Mouse (Mus musculus) lung, embryonic 14.5 days (tissue): ENCODE measurements at regions not wholly inside any gene's neighbourhood (a gene's known extent, or its start where the extent isn't known, plus 50 kb on each side); places are given as distances from the start of the nearest gene placed in this dataset.

Experiments used
- ATAC-seq: fragments of 200-750 bp; cut with Nextera tagmentation; 2 replicates; pipeline ENCODE4 v1.8.0; 2017; ENCODE audit warnings: mild to moderate bottlenecking, moderate TSS enrichment, moderate library complexity; ENCODE audit not compliant: insufficient read depth
- DNase-seq: peaks from one replicate; pipeline ENCODE4 v3.0.0-alpha.2; 2015
- H3K27ac ChIP-seq: fragments of 300-500 bp; sonication (generic); 2 replicates; pipeline ENCODE4 v1.5.1; 2014; ENCODE audit warnings: low read depth, mild to moderate bottlenecking, moderate library complexity
- H3K27me3 ChIP-seq: fragments of 300-500 bp; sonication (generic); 2 replicates; pipeline ENCODE4 v1.6.1; 2014; ENCODE audit warnings: low read length, control low read depth; ENCODE audit not compliant: insufficient read depth
- H3K36me3 ChIP-seq: fragments of 300-500 bp; sonication (generic); 2 replicates; pipeline ENCODE4 v1.6.1; 2014; ENCODE audit warnings: control low read depth; ENCODE audit not compliant: insufficient read depth
- H3K4me1 ChIP-seq: fragments of 300-500 bp; sonication (generic); 2 replicates; pipeline ENCODE4 v1.6.1; 2014; ENCODE audit warnings: antibody characterized with exemption, control low read depth; ENCODE audit not compliant: insufficient read depth
- H3K4me2 ChIP-seq: fragments of 300-500 bp; sonication (generic); 2 replicates; pipeline ENCODE4 v1.6.1; 2014; ENCODE audit warnings: mild to moderate bottlenecking
- H3K4me3 ChIP-seq: fragments of 300-500 bp; sonication (generic); 2 replicates; pipeline ENCODE4 v1.5.1; 2014; ENCODE audit warnings: low read depth, low read length
- H3K9ac ChIP-seq: fragments of 300-500 bp; sonication (generic); 2 replicates; pipeline ENCODE4 v1.6.1; 2014
- H3K9me3 ChIP-seq: fragments of 300-500 bp; sonication (generic); 2 replicates; pipeline ENCODE4 v1.6.1; 2016; ENCODE audit warnings: low read depth, low read length, control low read depth
- CTCF ChIP-seq: IDR thresholded peaks from 2 replicates; pipeline ENCODE4 v1.5.1; 2016; ENCODE audit warnings: antibody characterized with exemption, low read depth
- WGBS: fragments of 180-500 bp; shearing (Covaris S2); extraction: QIAGEN DNeasy Blood & Tissue Kit; methylation state at CpG from one replicate; pipeline ENCODE4 v1.1.7; 2014; 5-methylcytosine and 5-hydroxymethylcytosine counted together

- DNase-seq (peak; percentile 26), ATAC-seq (no peak)
- Histone ChIP-seq H3K4me1 (no peaks in the 10 kb centered on the region), H3K36me3 (no peaks in the 10 kb centered on the region), H3K4me2 (no peak overlapping the region), H3K4me3 (no peak overlapping the region), H3K9me3 (no peaks in the 10 kb centered on the region), H3K9ac (no peak overlapping the region), H3K27ac (no peak overlapping the region), H3K27me3 (no peaks in the 10 kb centered on the region)
- no peak for TF ChIP-seq CTCF
- WGBS: 45% methylated on average over 4 of the region's 4 CpGs
Observed at GRCm38 (mm10) chr1:28144824-28145223, 635.2 kb downstream of the Gm597 start.

GRCm38 (mm10) chr1:28102021-28102526 is 678.0 kb downstream of the Gm597 start:
- Histone ChIP-seq H3K9me3 (no peaks in the 10 kb centered on the region), H3K9ac (no peak overlapping the region), H3K4me3 (no peak overlapping the region), H3K4me1 (no peaks in the 10 kb centered on the region), H3K27ac (no peak overlapping the region), H3K27me3 (no peaks in the 10 kb centered on the region), H3K36me3 (no peaks in the 10 kb centered on the region), H3K4me2 (no peak overlapping the region)
- WGBS: 81% methylated on average over 2 of the region's 2 CpGs
- no peak for TF ChIP-seq CTCF
- ATAC-seq (no peak), DNase-seq (no peak)

GRCm38 (mm10) chr1:28084456-28084855 is 695.6 kb downstream of the Gm597 start:
- no peaks in the 10 kb centered on the region for H3K27me3 ChIP-seq
- no peak overlapping the region for H3K27ac ChIP-seq
- no peaks in the 10 kb centered on the region for H3K36me3 ChIP-seq
- H3K9ac ChIP-seq: no peak overlapping the region
- DNase-seq: no peak
- no peak for ATAC-seq
- H3K4me3 ChIP-seq: no peak overlapping the region
- 81% methylated on average over 3 of the region's 3 CpGs for WGBS
- no peaks in the 10 kb centered on the region for H3K9me3 ChIP-seq
- no peak overlapping the region for H3K4me2 ChIP-seq
- no peak for TF ChIP-seq CTCF
- H3K4me1 ChIP-seq: no peaks in the 10 kb centered on the region

DNA sequence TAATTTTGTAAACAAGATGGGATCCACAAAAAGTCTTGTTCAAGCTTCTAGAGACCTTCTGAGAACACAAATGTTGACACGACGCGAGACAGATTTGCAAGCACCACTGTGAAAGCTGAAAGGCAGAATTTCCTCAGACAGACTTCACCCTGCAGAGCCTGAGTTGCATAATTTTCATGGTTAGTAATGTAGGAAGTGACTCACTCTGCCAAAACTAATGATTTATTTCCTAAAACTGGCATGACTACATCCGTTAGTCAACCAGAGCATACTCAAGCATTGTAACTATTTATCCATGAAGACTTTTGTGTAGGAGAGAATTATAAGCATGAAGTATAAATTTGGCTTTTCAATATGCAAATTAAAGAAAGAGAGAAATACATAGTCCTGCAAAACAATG is 726.1 kb downstream of the Gm597 start:
- Histone ChIP-seq H3K27me3 (no peaks in the 10 kb centered on the region), H3K9ac (no peak overlapping the region), H3K4me1 (no peaks in the 10 kb centered on the region), H3K4me2 (no peak overlapping the region), H3K27ac (no peak overlapping the region), H3K36me3 (no peaks in the 10 kb centered on the region), H3K4me3 (no peak overlapping the region), H3K9me3 (no peaks in the 10 kb centered on the region)
- DNase-seq (peak; percentile 17), ATAC-seq (no peak)
- no peak for TF ChIP-seq CTCF
- WGBS: 76% methylated on average over 4 of the region's 4 CpGs

GRCm38 (mm10) chr1:28047964-28048363 is 732.1 kb downstream of the Gm597 start:
- peak; percentile 5 for DNase-seq
- H3K9ac ChIP-seq: no peak overlapping the region
- H3K27ac ChIP-seq: no peak overlapping the region
- no peaks in the 10 kb centered on the region for H3K36me3 ChIP-seq
- no peak overlapping the region for H3K4me2 ChIP-seq
- H3K4me1 ChIP-seq: no peaks in the 10 kb centered on the region
- no peaks in the 10 kb centered on the region for H3K9me3 ChIP-seq
- TF ChIP-seq CTCF: no peak
- H3K27me3 ChIP-seq: no peaks in the 10 kb centered on the region
- no peak for ATAC-seq
- H3K4me3 ChIP-seq: no peak overlapping the region
- WGBS: 51% methylated on average over 2 of the region's 2 CpGs

DNA sequence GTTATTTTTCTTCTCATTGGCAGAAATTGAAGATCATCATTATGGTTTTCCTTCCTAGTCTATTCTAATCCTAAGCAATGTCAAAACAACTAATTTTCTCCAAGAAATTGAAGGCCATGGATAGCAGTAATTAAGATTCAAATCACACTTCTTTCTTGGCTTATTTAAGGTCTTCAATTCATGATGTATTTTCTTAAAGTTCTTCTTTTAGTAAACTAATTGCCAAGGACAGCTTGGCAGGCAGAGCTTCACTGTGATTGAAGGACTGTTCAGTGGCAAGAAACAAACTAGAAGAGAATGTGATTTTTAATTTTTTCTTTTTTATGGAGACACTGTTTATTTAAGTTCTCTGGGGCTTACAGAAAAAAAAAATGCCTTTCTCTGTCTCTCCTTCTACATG is 732.7 kb downstream of the Gm597 start:
- H3K4me1 ChIP-seq: no peaks in the 10 kb centered on the region
- H3K4me2 ChIP-seq: no peak overlapping the region
- no peak overlapping the region for H3K27ac ChIP-seq
- H3K27me3 ChIP-seq: no peaks in the 10 kb centered on the region
- DNase-seq (peak; percentile 24), ATAC-seq (no peak; the same call in 1 of the 2 replicates)
- TF ChIP-seq CTCF: no peak
- H3K4me3 ChIP-seq: no peak overlapping the region
- no peak overlapping the region for H3K9ac ChIP-seq
- no peaks in the 10 kb centered on the region for H3K36me3 ChIP-seq
- H3K9me3 ChIP-seq: no peaks in the 10 kb centered on the region

DNA sequence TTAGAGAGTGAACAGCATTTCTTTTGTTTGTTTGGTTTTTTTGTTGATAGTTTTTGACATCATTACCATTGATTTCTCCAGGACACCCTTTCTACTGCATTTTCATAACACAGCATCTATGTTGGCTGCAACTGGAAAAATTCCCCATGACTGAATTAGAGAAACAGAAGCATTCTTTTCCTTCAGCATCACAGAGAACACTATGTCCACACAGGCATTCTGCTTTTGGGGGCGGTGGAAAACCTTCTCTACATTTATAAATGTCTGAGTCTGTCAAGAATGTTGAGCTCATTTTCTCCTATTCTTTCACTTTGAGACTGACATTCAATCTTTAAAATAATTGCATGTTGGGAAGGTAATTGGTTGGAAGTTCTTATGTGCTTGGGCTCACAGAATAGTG is 734.4 kb downstream of the Gm597 start:
- WGBS: 91% methylated on average over 1 of the region's 1 CpGs
- no peaks in the 10 kb centered on the region for H3K4me1 ChIP-seq
- ATAC-seq (no peak), DNase-seq (no peak)
- no peak overlapping the region for H3K27ac ChIP-seq
- H3K9me3 ChIP-seq: no peaks in the 10 kb centered on the region
- no peak for TF ChIP-seq CTCF
- no peaks in the 10 kb centered on the region for H3K27me3 ChIP-seq
- H3K9ac ChIP-seq: no peak overlapping the region
- no peak overlapping the region for H3K4me3 ChIP-seq
- no peak overlapping the region for H3K4me2 ChIP-seq
- H3K36me3 ChIP-seq: no peaks in the 10 kb centered on the region

GRCm38 (mm10) chr1:28025720-28026119 is 754.3 kb downstream of the Gm597 start:
- Histone ChIP-seq H3K9ac (no peak overlapping the region), H3K4me3 (no peak overlapping the region), H3K27me3 (no peaks in the 10 kb centered on the region), H3K36me3 (no peaks in the 10 kb centered on the region), H3K4me2 (no peak overlapping the region), H3K9me3 (no peaks in the 10 kb centered on the region), H3K4me1 (no peaks in the 10 kb centered on the region), H3K27ac (no peak overlapping the region)
- DNase-seq (peak; percentile 60), ATAC-seq (peak; percentile 71; the same call in 1 of the 2 replicates)
- 29% methylated on average over 2 of the region's 2 CpGs for WGBS
- no peak for TF ChIP-seq CTCF
